Mouse (Mus musculus): ENCODE results near the gene Itpr2. TPM values are rescaled to one million over a fixed set of nuclear protein-coding genes. Genes with fewer than 3 reads are reported as not detected.

Itpr2 gene
- polyA plus RNA-seq, 2 experiments = 0.64 to 1.7 TPM

DNA sequence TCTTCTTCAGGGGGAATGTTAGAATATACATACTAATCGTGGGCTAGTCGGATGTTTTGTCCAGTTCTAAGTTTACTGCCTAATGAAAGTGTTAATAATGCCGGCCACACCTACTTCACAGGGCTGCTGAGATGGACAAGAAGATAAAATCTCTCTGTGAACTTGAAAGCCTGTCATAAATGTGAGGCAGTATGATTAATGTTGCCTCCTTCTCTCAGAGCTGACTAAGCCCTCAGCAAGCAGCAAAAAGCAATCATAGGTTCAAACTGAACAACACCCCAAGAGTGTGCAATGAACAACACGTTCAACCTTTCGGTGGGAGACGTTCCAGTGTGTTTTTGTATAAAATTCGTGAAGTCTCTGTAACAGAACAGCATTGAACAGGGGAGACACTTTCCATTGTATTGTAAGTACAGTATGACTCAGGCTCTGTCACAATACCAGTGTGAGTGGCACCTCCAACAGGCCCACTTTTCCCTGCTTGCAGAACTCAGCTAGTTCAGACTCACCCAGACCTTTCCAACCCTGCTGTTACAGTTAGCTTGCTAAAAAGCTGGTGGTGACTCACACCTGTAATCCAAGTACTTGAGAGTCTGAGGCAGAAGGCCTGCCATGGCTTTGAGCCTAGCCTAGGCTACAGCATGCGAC lies 69.7 kb downstream of the Itpr2 start:
- Histone ChIP-seq H3K27me3 (ENCODE audit: control insufficient read depth, insufficient read depth, low read length) (no peaks in the 10 kb centered on the region), H3K4me3 (ENCODE audit: insufficient read depth in 1 of 2, low read depth in 2 of 2, low read length in 2 of 2) (no peak overlapping the region), H3K4me2 (ENCODE audit: low read depth) (no peak overlapping the region), H3K36me3 (replicated peaks; ENCODE audit: control insufficient read depth, insufficient read depth, low read depth) (no peaks in the 10 kb centered on the region), H3K9me3 (ENCODE audit: control insufficient read depth, low read length) (no peaks in the 10 kb centered on the region), H3K4me1 (replicated peaks; ENCODE audit: control insufficient read depth in 2 of 2, insufficient read depth in 2 of 2, low read length in 1 of 2) (no peaks in the 10 kb centered on the region), H3K27ac (no peak overlapping the region), H3K9ac (replicated peaks) (no peak overlapping the region)
- WGBS (ENCODE audit: insufficient replicate concordance) = 53% methylated on average over 8 of the region's 8 CpGs
- DNase-seq (ENCODE audit: low read depth in 3 of 3, low spot score in 3 of 3) (no peak), ATAC-seq (ENCODE audit: insufficient read depth) (no peak)
- no peak for TF ChIP-seq CTCF (IDR thresholded peaks at IDR 0.05; ENCODE audit: low read depth)
- TF ChIP-seq EP300 (IDR thresholded peaks at IDR 0.05; ENCODE audit: low read depth) = no peak

DNA sequence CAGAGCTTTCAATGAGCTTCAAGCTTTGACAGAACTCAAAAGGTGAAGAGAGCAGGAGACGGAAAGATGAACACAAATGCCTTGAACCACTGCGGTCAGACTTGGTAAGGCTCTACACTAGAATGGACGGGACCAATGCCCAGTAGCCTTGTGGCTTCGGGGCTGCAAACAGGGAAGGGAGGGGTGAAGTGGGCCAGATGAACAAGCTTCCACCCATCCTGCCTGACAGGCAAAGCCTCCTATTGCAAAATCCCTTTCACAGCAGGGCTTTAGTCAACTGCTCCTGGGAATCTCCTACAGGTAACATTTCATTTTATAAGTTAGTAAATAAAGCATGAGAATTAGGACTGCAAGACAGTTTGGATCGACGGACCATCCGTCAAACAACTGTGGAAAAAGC lies 70.2 kb downstream of the Itpr2 start:
- TF ChIP-seq EP300 (IDR thresholded peaks at IDR 0.05; ENCODE audit: low read depth) (no peak), CTCF (IDR thresholded peaks at IDR 0.05; ENCODE audit: low read depth) (no peak)
- Histone ChIP-seq H3K36me3 (replicated peaks; ENCODE audit: control insufficient read depth, insufficient read depth, low read depth) (no peaks in the 10 kb centered on the region), H3K27ac (no peak overlapping the region), H3K27me3 (ENCODE audit: control insufficient read depth, insufficient read depth, low read length) (no peaks in the 10 kb centered on the region), H3K9me3 (ENCODE audit: control insufficient read depth, low read length) (no peaks in the 10 kb centered on the region), H3K4me3 (ENCODE audit: insufficient read depth in 1 of 2, low read depth in 2 of 2, low read length in 2 of 2) (no peak overlapping the region), H3K9ac (replicated peaks) (no peak overlapping the region), H3K4me2 (ENCODE audit: low read depth) (no peak overlapping the region), H3K4me1 (replicated peaks; ENCODE audit: control insufficient read depth in 2 of 2, insufficient read depth in 2 of 2, low read length in 1 of 2) (no peaks in the 10 kb centered on the region)
- 65% methylated on average over 7 of the region's 7 CpGs for WGBS (ENCODE audit: insufficient replicate concordance)
- no peak for DNase-seq (ENCODE audit: low read depth in 3 of 3, low spot score in 3 of 3)
- no peak for ATAC-seq (ENCODE audit: insufficient read depth)

DNA sequence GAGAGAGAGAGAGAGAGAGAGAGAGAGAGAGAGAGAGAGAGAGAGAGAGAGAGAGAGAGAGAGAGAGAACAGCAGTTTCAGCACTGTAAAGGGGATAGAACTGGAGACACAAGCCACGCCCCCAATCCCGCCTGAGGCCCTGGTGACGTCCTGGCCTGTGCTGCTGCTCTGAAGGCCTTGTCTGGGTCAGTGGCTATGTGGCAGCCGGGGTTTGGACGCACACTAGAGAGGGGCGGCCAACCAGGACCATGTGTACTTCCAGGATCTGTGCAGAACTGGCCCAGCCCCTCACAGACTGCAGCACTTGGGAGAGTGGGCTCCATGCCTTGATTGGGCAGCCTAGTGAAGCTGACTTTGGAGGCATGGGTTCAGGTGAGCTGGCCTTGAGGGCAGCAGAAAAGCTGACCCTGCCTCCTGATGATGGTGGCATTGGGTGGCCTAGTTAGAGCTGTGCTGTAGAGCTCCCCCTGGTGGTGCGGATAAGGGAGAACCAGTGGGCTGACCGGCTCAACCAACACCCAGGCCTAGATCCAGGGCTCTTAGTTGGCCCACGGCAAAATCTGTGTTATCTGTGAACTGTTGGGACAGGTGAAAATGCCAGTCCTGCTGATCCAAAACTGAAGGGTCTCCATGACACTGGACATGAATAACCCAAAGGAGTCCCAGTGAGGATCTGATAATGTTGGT lies 72.2 kb downstream of the Itpr2 start:
- 49% methylated on average over 9 of the region's 9 CpGs for WGBS (ENCODE audit: insufficient replicate concordance)
- ATAC-seq (ENCODE audit: insufficient read depth) (peak; percentile 59), DNase-seq (ENCODE audit: low read depth in 3 of 3, low spot score in 3 of 3) (peak in 2 of 3 experiments; percentile 45 to 47)
- TF ChIP-seq EP300 (IDR thresholded peaks at IDR 0.05; ENCODE audit: low read depth) (no peak), CTCF (IDR thresholded peaks at IDR 0.05; ENCODE audit: low read depth) (peak; percentile 92)
- H3K36me3 ChIP-seq (replicated peaks; ENCODE audit: control insufficient read depth, insufficient read depth, low read depth) = no peaks in the 10 kb centered on the region
- no peak overlapping the region for H3K9ac ChIP-seq (replicated peaks)
- no peaks in the 10 kb centered on the region for H3K4me1 ChIP-seq (replicated peaks; ENCODE audit: control insufficient read depth in 2 of 2, insufficient read depth in 2 of 2, low read length in 1 of 2)
- no peak overlapping the region for H3K4me3 ChIP-seq (ENCODE audit: insufficient read depth in 1 of 2, low read depth in 2 of 2, low read length in 2 of 2)
- H3K9me3 ChIP-seq (ENCODE audit: control insufficient read depth, low read length) = no peaks in the 10 kb centered on the region
- no peak overlapping the region for H3K4me2 ChIP-seq (ENCODE audit: low read depth)
- no peaks in the 10 kb centered on the region for H3K27me3 ChIP-seq (ENCODE audit: control insufficient read depth, insufficient read depth, low read length)
- no peak overlapping the region for H3K27ac ChIP-seq

DNA sequence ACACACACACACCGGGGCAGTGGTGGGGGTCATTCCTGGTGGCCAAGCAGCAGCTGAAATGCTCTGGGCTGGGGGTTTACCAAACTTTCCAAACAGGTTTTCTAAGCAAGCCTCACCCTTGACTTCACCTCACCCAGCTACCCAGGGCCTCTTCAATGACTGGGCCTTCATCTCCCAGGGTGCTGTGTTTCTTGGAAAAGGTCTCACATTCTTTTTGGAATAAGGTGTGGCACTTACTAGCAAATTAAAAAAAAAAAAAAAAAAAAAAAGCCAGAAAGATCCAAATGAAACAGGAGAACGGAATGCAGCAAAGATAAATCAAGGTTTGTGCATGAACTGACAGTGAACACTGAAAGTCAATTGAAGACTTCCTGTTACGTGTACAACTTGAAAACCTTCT lies 77.2 kb downstream of the Itpr2 start:
- H3K9me3 ChIP-seq (ENCODE audit: control insufficient read depth, low read length) = no peaks in the 10 kb centered on the region
- no peak overlapping the region for H3K4me2 ChIP-seq (ENCODE audit: low read depth)
- ATAC-seq (ENCODE audit: insufficient read depth) (no peak), DNase-seq (ENCODE audit: low read depth in 3 of 3, low spot score in 3 of 3) (no peak)
- H3K9ac ChIP-seq (replicated peaks) = no peak overlapping the region
- H3K27ac ChIP-seq = no peak overlapping the region
- no peak overlapping the region for H3K4me3 ChIP-seq (ENCODE audit: insufficient read depth in 1 of 2, low read depth in 2 of 2, low read length in 2 of 2)
- no peaks in the 10 kb centered on the region for H3K36me3 ChIP-seq (replicated peaks; ENCODE audit: control insufficient read depth, insufficient read depth, low read depth)
- no peaks in the 10 kb centered on the region for H3K4me1 ChIP-seq (replicated peaks; ENCODE audit: control insufficient read depth in 2 of 2, insufficient read depth in 2 of 2, low read length in 1 of 2)
- no peaks in the 10 kb centered on the region for H3K27me3 ChIP-seq (ENCODE audit: control insufficient read depth, insufficient read depth, low read length)
- 59% methylated on average over 3 of the region's 3 CpGs for WGBS (ENCODE audit: insufficient replicate concordance)
- TF ChIP-seq EP300 (IDR thresholded peaks at IDR 0.05; ENCODE audit: low read depth) (no peak), CTCF (IDR thresholded peaks at IDR 0.05; ENCODE audit: low read depth) (no peak)

DNA sequence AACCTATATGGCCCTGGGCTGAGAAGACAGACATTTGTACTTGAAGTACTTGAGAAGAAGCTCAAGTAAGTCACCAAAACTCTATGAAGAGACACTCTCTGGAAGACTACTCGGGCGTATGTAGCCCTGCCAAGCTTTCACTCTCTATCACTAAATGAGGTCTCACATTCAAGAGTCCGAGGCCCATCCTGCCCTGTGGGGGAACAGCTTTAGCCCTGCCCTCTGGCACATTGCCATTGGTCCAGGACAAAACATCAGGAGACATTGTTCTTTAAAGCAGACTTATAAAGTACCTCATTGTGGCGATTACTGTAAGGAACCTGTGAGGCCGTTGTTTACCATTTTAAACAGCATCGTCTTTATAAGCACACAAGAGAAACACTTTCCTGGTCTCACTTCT lies 77.7 kb downstream of the Itpr2 start:
- Histone ChIP-seq H3K36me3 (replicated peaks; ENCODE audit: control insufficient read depth, insufficient read depth, low read depth) (no peaks in the 10 kb centered on the region), H3K4me2 (ENCODE audit: low read depth) (no peak overlapping the region), H3K4me1 (replicated peaks; ENCODE audit: control insufficient read depth in 2 of 2, insufficient read depth in 2 of 2, low read length in 1 of 2) (no peaks in the 10 kb centered on the region), H3K27ac (no peak overlapping the region), H3K4me3 (ENCODE audit: insufficient read depth in 1 of 2, low read depth in 2 of 2, low read length in 2 of 2) (no peak overlapping the region), H3K9ac (replicated peaks) (no peak overlapping the region), H3K9me3 (ENCODE audit: control insufficient read depth, low read length) (no peaks in the 10 kb centered on the region), H3K27me3 (ENCODE audit: control insufficient read depth, insufficient read depth, low read length) (no peaks in the 10 kb centered on the region)
- DNase-seq (ENCODE audit: low read depth in 3 of 3, low spot score in 3 of 3) = no peak
- no peak for TF ChIP-seq CTCF (IDR thresholded peaks at IDR 0.05; ENCODE audit: low read depth)
- TF ChIP-seq EP300 (IDR thresholded peaks at IDR 0.05; ENCODE audit: low read depth) = no peak
- ATAC-seq (ENCODE audit: insufficient read depth) = no peak
- 68% methylated on average over 6 of the region's 6 CpGs for WGBS (ENCODE audit: insufficient replicate concordance)
